Mouse (Mus musculus) MEL (cell line): Measurements from ENCODE around the gene Ubiad1. TPM values are rescaled to one million over a fixed set of nuclear protein-coding genes. Genes with fewer than 3 reads are reported as not detected.

Source experiments
- DNase-seq: peaks from one replicate; pipeline ENCODE4 v3.0.0; 2011; ENCODE audit warnings: low read depth, low spot score
- H3K27ac ChIP-seq: 2 replicates; pipeline ENCODE4 v1.5.1; 2012; ENCODE audit warnings: low read depth, mild to moderate bottlenecking, control low read depth, low read length, moderate library complexity; ENCODE audit not compliant: control insufficient read depth
- H3K27me3 ChIP-seq, 2 experiments: fragments of 150-350 bp in 1 of 2; sonication (generic) in 1 of 2; 2 replicates each; pipeline ENCODE4 v1.6.1; 2012; ENCODE audit warnings: low read length in 2 of 2, mild to moderate bottlenecking in 2 of 2, improper control_type of control experiment in 1 of 2, moderate library complexity in 1 of 2; ENCODE audit not compliant: insufficient read depth in 2 of 2, control insufficient read depth in 1 of 2
- H3K36me3 ChIP-seq, 2 experiments: 2 replicates each; pipeline ENCODE4 v1.6.1; 2012 to 2014; ENCODE audit warnings: low read length in 2 of 2, improper control_type of control experiment in 1 of 2, inconsistent platforms in 1 of 2, mild to moderate bottlenecking in 1 of 2; ENCODE audit not compliant: insufficient read depth in 2 of 2, control insufficient read depth in 1 of 2
- H3K4me1 ChIP-seq, 2 experiments: fragments of 150-350 bp in 1 of 2; sonication (generic) in 1 of 2; 2 replicates each; pipeline ENCODE4 v1.6.1; 2012; ENCODE audit warnings: low read length in 2 of 2, improper control_type of control experiment in 1 of 2, mild to moderate bottlenecking in 1 of 2; ENCODE audit not compliant: insufficient read depth in 2 of 2, control insufficient read depth in 1 of 2
- H3K4me3 ChIP-seq, 2 experiments: fragments of 150-350 bp in 1 of 2; sonication (generic) in 1 of 2; 2 replicates each; pipeline ENCODE4 v1.5.1; 2012; ENCODE audit warnings: low read depth in 2 of 2, low read length in 2 of 2, mild to moderate bottlenecking in 2 of 2, moderate library complexity in 2 of 2, control low read depth in 1 of 2, improper control_type of control experiment in 1 of 2; ENCODE audit not compliant: control insufficient read depth in 1 of 2, insufficient read depth in 1 of 2
- H3K79me2 ChIP-seq: 2 replicates; pipeline ENCODE4 v1.6.1; 2012; ENCODE audit warnings: mild to moderate bottlenecking, low read length, moderate library complexity; ENCODE audit not compliant: control insufficient read depth, poor library complexity, insufficient read depth
- H3K9ac ChIP-seq: 2 replicates; pipeline ENCODE4 v1.6.1; 2012; ENCODE audit warnings: low read depth, mild to moderate bottlenecking, control low read depth, low read length, moderate library complexity; ENCODE audit not compliant: control insufficient read depth, poor library complexity, severe bottlenecking
- H3K9me3 ChIP-seq: fragments of 150-350 bp; sonication (generic); replicated peaks from 2 replicates; pipeline ENCODE4 v1.6.1; 2012; ENCODE audit warnings: mild to moderate bottlenecking, low read length, improper control_type of control experiment, moderate library complexity; ENCODE audit not compliant: insufficient read depth
- EP300 ChIP-seq, 2 experiments: IDR thresholded peaks; 2 replicates each; pipeline ENCODE4 v1.6.1; 2011; ENCODE audit warnings: improper control_type of control experiment in 2 of 2, low read length in 2 of 2, low read depth in 1 of 2, mild to moderate bottlenecking in 1 of 2
- GATA1 ChIP-seq: IDR thresholded peaks from 2 replicates; pipeline ENCODE4 v1.6.1; 2011; ENCODE audit warnings: low read depth, low read length, improper control_type of control experiment
- MAFK ChIP-seq: IDR thresholded peaks from 2 replicates; pipeline ENCODE4 v1.6.1; 2011; ENCODE audit warnings: low read depth, mild to moderate bottlenecking, low read length, improper control_type of control experiment, borderline replicate concordance
- MYC ChIP-seq: IDR thresholded peaks from 2 replicates; pipeline ENCODE4 v1.6.1; 2011; ENCODE audit warnings: low read depth, mild to moderate bottlenecking, low read length, improper control_type of control experiment, moderate library complexity
- NRF1 ChIP-seq: IDR thresholded peaks from 2 replicates; pipeline ENCODE4 v1.6.1; 2014; ENCODE audit warnings: low read depth, mild to moderate bottlenecking, inconsistent platforms, low read length, improper control_type of control experiment, moderate library complexity; ENCODE audit not compliant: poor library complexity, insufficient read depth, severe bottlenecking
- POLR2AphosphoS2 ChIP-seq: IDR thresholded peaks from 2 replicates; pipeline ENCODE4 v1.6.1; 2011; ENCODE audit warnings: low read length, improper control_type of control experiment
- POLR2AphosphoS5 ChIP-seq: IDR thresholded peaks from 2 replicates; pipeline ENCODE4 v1.6.1; 2012; ENCODE audit warnings: low read depth, borderline replicate concordance, mild to moderate bottlenecking, inconsistent platforms, low read length, moderate library complexity, mixed read lengths
- RAD21 ChIP-seq: IDR thresholded peaks from 2 replicates; pipeline ENCODE4 v1.6.1; 2011; ENCODE audit warnings: mild to moderate bottlenecking, low read depth, low read length, improper control_type of control experiment
- RCOR1 ChIP-seq: IDR thresholded peaks from 2 replicates; pipeline ENCODE4 v1.6.1; 2012; ENCODE audit warnings: low read depth, mild to moderate bottlenecking, inconsistent platforms, low read length, improper control_type of control experiment
- SMC3 ChIP-seq: IDR thresholded peaks from 2 replicates; pipeline ENCODE4 v1.6.1; 2011; ENCODE audit warnings: low read depth, low read length, improper control_type of control experiment
- TAL1 ChIP-seq: IDR thresholded peaks from 2 replicates; pipeline ENCODE4 v1.6.1; 2012; ENCODE audit warnings: mild to moderate bottlenecking, inconsistent platforms, low read length, moderate library complexity, mixed read lengths
- TBP ChIP-seq: IDR thresholded peaks from 2 replicates; pipeline ENCODE4 v1.8.0; 2011; ENCODE audit warnings: low read depth, low read length, improper control_type of control experiment
- TCF12 ChIP-seq: IDR thresholded peaks from 2 replicates; pipeline ENCODE4 v1.6.1; 2014; ENCODE audit warnings: low read depth, mild to moderate bottlenecking, inconsistent platforms, low read length, improper control_type of control experiment, moderate library complexity
- UBTF ChIP-seq: IDR thresholded peaks from 2 replicates; pipeline ENCODE4 v1.6.1; 2012; ENCODE audit warnings: low read depth, mild to moderate bottlenecking, inconsistent platforms, low read length, improper control_type of control experiment, moderate library complexity, borderline replicate concordance; ENCODE audit not compliant: insufficient read depth
- ZC3H11A ChIP-seq: IDR thresholded peaks from 2 replicates; pipeline ENCODE4 v1.6.1; 2012; ENCODE audit warnings: low read depth, mild to moderate bottlenecking, inconsistent platforms, low read length, improper control_type of control experiment
- ZKSCAN1 ChIP-seq: IDR thresholded peaks from 2 replicates; pipeline ENCODE4 v1.6.1; 2012; ENCODE audit warnings: low read depth, mild to moderate bottlenecking, inconsistent platforms, low read length, improper control_type of control experiment, moderate library complexity
- polyA plus RNA-seq, 2 experiments: library from polyadenylated mRNA; stranded (reverse) in 1 of 2; unstranded in 1 of 2; fragments of >175 nt in 1 of 2; fragments of >200 nt in 1 of 2; gene quantifications; 2 replicates each; pipeline versions ENCODE4 v1.2.1 to v1.2.4; 2012; ENCODE audit warnings: low replicate concordance in 2 of 2, low read depth in 1 of 2; ENCODE audit not compliant: insufficient read length in 2 of 2, insufficient read depth in 1 of 2, missing spikeins in 1 of 2
- total RNA-seq: library from RNA; depleted of rRNA; stranded (reverse); fragments of 300-350 nt; gene quantifications from 2 replicates; pipeline ENCODE4 v1.2.3, GENCODE M21; 2012

Gene Ubiad1
- total and polyA plus RNA-seq, 3 experiments, result 19.4 to 24.3 TPM; not detected in 1

- Histone ChIP-seq H3K27me3 (no peaks in the 10 kb centered on the region), H3K4me1 (peaks cover 0 to 6% of the 10 kb centered on the region in 2 experiments; a peak in 1 of 4 replicates), H3K4me3 (no peak overlapping the region), H3K79me2 (no peaks in the 10 kb centered on the region), H3K9ac (no peak overlapping the region), H3K36me3 (peaks cover 0 to 2% of the 10 kb centered on the region in 2 experiments; a peak in 1 of 4 replicates), H3K9me3 (no peaks in the 10 kb centered on the region), H3K27ac (no peak overlapping the region)
- peak; percentile 66 for DNase-seq
- peak; percentile 49; the same call in 1 of the 2 replicates for TF ChIP-seq TCF12
- TF ChIP-seq RCOR1, result no peak
- no peak for TF ChIP-seq RAD21
- peak; percentile 35 for TF ChIP-seq TAL1
- TF ChIP-seq EP300 (IDR thresholded peaks at IDR 0.05; ENCODE audit: low read depth in 1 of 2, low read length in 2 of 2), result peak in 1 of 2 experiments; percentile 45; a peak in 1 of 4 replicates
- peak; percentile 46 for TF ChIP-seq GATA1
Measured at GRCm38 (mm10) chr4:148428544-148428943, 16.0 kb downstream of the Ubiad1 start.

GRCm38 (mm10) chr4:148426950-148427850, 17.4 kb downstream of the Ubiad1 start:
- H3K4me3 ChIP-seq, result no peak overlapping the region
- no peaks in the 10 kb centered on the region for H3K79me2 ChIP-seq
- H3K9me3 ChIP-seq, result no peaks in the 10 kb centered on the region
- H3K4me1 ChIP-seq, result peaks cover 0 to 6% of the 10 kb centered on the region in 2 experiments; a peak in 1 of 4 replicates
- no peak for TF ChIP-seq MYC
- TF ChIP-seq SMC3, result no peak
- TF ChIP-seq RCOR1, result no peak
- no peak for TF ChIP-seq POLR2AphosphoS2
- TF ChIP-seq TBP, result no peak
- no peak for TF ChIP-seq ZC3H11A
- TF ChIP-seq ZKSCAN1, result no peak
- TF ChIP-seq POLR2AphosphoS5, result no peak
- TF ChIP-seq EP300 (IDR thresholded peaks at IDR 0.05; ENCODE audit: low read depth in 1 of 2, low read length in 2 of 2), result no peak
- no peak for TF ChIP-seq UBTF
- TF ChIP-seq NRF1, result no peak
- no peak for TF ChIP-seq MAFK
- no peak overlapping the region for H3K27ac ChIP-seq
- no peak for DNase-seq
- H3K36me3 ChIP-seq, result peaks cover 0 to 2% of the 10 kb centered on the region in 2 experiments; a peak in 1 of 4 replicates
- H3K27me3 ChIP-seq, result no peaks in the 10 kb centered on the region
- H3K9ac ChIP-seq, result no peak overlapping the region
